Mouse (Mus musculus): ENCODE measurements around the gene Bmp8a.
"Not testable (repeated sequence)": the region's sequence is repeated elsewhere in the genome, so short reads cannot be mapped to it uniquely, and the experiment has no call there.

Bmp8a gene

DNA sequence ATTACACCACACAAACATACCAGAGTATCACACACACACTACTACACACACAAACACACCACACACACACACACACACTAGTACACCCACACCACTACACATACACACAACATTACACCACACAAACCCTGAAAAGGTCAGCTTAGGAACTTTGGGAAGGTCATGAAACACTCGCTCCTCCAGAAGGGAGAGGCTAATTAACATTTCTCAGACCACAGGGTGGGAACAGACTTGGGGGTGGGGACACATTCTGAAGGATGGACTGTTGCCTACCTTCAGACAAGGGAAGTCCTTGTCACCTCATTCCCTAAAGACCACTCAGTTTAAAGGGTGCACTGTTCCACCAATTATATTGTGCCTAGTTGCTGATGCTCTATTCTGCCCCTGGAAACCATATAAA, 11.1 kb downstream of the Bmp8a start:
- not testable (repeated sequence) for DNase-seq (ENCODE audit: inconsistent age in 2 of 2, low spot score in 1 of 2)

DNA sequence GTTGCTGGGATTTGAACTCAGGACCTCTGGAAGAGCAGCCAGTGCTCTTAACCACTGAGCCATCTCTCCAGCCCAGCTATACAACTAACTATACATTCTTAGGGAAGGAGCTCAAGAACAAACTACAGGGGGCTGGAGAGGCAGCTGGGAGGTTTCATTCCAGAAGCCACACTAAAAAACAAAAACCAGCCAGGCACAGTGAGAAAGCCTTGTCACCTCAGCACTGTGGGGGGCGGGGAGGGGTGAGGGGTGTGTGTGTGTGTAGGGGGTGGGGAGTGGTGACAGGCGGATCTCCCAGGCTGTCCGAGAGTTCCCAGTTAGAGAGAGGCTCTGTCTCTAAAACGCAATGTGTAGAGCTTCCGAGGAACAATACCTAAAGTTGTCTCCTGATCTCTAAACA, 11.7 kb downstream of the Bmp8a start:
- no peak for DNase-seq (ENCODE audit: inconsistent age in 2 of 2, low spot score in 1 of 2)

DNA sequence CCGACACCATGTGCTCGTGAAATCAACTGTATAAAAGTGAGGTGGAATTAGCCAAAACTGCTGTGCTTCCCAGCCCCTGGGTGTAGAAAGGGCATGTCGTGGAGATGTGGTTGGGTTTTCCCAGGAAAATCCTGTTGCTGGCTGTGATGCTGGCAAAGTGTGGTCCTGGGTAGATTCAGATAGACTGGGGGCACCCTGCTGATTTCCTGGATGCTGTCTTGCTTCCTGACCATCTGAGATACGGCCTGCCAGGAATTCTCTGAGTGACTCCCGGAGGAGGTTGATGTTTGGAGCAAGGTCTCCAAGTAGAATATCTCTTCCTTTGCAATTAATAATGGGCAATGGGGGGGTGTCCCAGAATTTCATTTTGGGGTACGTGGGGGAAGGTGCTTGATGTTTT, 14.1 kb downstream of the Bmp8a start:
- no peak for DNase-seq (ENCODE audit: inconsistent age in 2 of 2, low spot score in 1 of 2)

DNA sequence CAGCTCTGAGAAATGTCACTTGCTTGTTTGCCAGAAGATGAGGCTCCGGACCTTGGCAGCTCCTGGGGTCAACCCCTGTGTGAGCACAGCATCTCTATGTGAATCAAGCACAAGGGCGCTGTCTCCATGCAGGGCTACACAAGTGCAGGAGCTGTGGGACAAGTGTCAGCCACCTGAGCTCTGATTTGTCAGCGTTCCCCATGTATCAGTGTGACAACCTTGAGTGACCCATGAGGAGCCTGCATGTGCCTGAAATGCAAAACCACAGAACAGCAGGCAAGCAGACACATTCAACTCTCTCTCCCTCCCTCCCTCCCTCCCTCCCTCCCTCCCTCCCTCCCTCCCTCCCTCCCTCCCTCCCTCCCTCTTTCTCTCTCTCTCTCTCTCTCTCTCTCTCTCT, 15.4 kb downstream of the Bmp8a start:
- DNase-seq (ENCODE audit: inconsistent age in 2 of 2, low spot score in 1 of 2) = peak in 1 of 2 experiments; percentile 20

DNA sequence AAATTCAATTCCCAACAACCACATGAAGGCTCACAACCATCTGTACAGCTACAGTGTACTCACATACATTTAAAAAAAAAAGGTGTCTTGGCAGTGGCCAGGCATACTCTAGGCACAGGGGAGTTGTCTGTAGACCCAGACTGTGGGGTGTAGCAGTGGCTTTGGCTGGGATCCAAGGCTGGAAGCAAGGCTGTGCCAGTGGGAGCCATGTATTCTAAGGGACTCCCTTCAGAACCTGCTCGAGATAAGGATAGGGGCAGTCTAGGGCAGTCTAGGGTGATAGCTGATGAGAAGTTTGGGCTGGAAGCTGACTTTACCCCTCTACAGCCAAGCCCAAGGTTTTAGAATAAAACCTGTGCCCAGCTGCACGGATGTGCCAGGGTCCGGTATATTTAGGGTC, 17.0 kb downstream of the Bmp8a start:
- peak in 1 of 2 experiments; percentile 15 for DNase-seq (ENCODE audit: inconsistent age in 2 of 2, low spot score in 1 of 2)

DNA sequence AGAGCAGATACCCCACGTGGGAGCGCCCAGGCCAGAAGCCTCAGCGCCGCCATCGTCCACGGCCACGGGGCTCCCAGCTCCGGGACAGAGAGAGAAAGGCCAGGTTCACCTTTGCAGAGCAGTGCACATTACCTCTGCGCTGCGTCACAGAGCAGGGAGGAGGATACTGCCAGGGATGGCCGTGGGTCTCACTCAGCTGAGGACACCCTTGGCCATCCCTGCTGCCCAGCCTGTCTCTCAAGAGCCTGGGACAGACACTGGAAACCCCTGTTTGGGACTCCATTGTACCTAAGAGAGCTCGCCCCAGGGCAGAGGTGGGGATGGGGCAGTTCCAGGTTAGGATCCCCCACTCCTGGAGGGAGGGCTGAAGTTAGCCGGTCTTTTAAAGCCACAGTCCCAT, 19.5 kb downstream of the Bmp8a start, which contains the start of gene Oxct2a:
Oxct2a (minus strand) TSS at position 101 of the 400 bp plus-strand sequence.
- DNase-seq (ENCODE audit: inconsistent age in 2 of 2, low spot score in 1 of 2) = no peak

DNA sequence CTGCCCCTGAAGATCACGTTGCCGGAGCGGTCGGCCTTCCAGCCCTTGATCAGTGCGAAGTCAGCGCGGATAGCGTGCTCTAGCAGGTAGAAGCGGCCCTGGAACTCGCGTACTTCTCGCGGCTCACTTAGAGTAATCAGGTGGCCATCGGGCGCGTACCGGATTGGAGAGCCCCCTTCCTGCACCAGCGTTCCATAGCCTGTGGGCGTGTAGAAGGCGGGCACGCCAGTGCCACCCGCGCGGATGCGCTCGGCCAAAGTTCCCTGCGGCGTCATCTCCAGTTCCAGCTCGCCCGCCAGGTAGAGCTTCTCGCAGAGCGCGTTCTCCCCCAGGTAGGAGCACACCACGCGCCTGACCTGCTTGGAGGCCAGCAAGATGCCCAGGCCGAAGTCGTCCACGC, 20.1 kb downstream of the Bmp8a start:
- not testable (repeated sequence) for DNase-seq (ENCODE audit: inconsistent age in 2 of 2, low spot score in 1 of 2)

DNA sequence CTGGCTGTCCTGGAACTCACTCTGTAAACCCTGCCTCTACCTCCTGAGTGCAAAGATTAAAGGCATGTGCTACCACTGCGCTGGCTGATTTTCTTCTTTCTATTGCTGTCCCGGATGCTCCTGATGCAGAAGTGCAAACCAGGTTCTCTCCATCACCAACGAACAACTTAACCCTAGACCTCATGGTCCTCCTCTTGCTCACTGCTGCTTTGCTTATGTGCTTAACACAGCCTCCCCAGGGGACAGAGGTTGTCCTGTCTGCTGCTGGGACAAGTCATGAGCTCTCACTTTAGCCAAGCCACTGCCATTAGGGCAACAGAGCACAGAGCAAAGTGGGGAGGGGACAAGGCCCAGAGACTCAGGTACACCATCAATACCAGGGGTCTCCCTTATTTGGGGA, 28.6 kb downstream of the Bmp8a start:
- DNase-seq (ENCODE audit: inconsistent age in 2 of 2, low spot score in 1 of 2) = no peak

DNA sequence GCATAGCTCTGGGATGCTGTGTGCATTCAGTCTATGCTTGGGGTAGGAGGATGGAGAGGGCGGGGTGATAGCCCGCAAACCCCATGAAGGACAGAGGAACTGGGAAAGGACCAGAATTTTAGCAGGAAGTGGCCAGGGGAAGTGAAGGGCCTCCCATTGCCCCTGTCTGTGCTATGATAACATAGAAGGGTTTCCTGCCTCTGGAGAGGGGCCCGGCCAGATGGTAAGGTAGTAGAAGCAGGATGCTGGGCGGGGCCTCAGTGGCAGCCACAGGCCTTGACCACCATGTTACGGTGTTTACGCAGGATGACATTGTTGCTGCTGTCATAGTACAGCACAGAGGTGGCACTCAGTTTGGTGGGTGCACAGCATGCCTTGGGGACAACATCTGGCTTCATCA, 30.0 kb downstream of the Bmp8a start:
- DNase-seq (ENCODE audit: inconsistent age in 2 of 2, low spot score in 1 of 2) = no peak

DNA sequence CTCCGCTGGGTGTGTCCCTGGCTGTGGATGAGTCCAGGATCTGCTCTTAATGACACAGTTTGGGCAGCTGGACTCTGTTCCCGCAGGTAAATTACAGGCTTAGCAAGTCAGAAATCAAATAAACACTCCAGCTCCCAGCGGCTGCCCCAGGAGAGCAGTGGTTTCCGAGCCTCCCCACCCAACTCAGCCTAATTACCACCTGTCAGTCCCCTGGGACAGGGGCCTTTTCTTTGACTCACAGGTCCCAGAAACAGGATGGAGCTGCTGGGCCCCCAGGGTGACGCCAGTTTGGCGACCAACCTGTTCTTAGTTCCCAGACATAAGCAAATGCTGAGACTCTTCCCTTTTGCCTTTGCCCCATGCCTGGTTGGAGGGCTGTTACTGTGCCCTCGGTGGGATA, 31.2 kb downstream of the Bmp8a start:
- DNase-seq (ENCODE audit: inconsistent age in 2 of 2, low spot score in 1 of 2) = no peak

DNA sequence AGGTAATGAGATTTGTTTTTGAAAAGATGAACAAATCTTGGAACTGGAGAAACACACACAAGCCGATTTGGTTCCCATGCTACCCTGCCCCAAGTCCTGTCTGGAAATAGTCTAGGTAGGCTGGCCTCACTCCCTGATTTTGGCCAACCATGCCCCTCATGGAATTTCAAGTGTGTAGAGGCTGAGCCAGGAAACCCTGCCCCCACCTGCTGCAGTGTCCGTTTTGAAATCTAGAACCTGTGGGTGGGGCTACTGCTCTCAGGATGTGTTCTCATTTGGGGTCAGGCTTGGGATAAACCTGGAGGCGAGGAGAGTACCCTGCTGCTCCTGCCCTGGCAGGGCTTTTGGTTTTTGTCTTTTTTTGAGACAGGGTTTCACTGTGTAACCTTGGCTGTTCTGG, 34.8 kb downstream of the Bmp8a start:
- DNase-seq (ENCODE audit: inconsistent age in 2 of 2, low spot score in 1 of 2) = peak in 1 of 2 experiments; percentile 20

DNA sequence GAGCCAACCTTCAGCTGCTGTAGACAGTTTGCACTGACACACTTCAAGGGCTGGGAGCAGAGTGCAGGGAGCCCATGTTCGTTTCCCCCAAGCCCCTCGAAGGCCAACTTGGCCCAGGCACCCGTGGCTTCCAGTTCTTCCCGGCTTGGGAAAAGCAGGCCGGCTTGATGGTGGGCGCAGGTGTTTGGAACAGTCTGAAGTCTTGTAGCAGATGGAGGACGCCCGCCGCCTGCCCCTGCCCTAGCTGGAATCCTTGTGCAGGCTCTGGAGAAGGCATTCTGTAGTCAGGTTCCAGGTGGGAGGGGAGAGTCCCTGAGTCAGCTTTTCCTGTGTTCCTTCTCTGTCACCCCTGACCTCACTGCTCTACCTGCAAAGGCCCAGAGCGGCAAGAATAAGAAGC, 36.1 kb downstream of the Bmp8a start:
- DNase-seq (ENCODE audit: inconsistent age in 2 of 2, low spot score in 1 of 2) = no peak

DNA sequence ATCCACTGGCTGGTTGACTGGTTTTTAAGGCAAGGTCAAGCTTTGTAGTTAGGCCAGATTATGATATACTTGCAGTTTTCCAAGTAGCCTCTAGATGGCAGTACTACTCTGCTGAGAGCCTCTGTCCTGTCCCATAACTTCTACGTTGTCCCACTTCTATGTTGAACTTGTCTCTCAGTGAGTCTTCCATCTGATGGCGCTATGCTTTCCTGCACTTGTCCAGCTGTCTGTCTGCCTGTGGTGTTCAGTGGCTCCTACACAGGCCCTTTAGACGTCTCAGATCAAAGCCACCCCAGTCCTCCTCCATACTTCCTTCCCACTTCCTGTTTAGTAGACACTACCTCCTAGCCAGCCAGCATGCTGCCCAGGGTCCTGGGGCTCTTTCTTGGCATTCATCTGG, 37.3 kb downstream of the Bmp8a start:
- DNase-seq (ENCODE audit: inconsistent age in 2 of 2, low spot score in 1 of 2) = peak; percentile 31 to 87

DNA sequence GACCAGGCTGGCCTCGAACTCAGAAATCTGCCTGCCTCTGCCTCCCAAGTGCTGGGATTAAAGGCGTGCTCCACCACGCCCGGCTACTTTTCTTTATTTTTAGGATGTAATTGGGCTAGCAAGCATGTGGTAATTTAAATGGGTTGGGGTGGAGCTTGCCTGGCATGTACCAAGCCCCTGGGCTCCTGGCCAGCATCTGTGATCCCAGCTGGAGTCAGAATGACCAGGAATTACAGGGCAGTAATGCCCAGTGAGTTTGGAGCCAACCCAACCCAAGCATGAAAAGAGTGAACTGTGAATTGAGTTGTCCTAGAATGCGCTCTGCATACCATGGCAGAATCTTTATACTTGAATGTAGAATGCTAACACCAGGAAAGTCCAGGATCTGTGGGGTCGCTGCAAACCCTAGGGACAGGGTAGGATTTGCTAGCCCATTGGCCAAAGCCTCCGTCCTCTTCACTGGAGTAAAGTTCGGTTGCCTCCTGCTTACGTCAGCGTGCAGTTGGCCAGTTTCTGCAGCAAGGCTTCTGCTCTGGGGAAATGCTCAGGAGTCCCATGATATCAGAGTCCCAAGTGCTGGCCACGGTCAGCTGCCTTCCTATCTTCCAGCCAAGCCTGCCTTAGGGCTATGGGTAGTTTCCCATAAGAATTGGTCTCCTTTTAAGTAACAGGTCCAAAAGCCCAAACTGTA, 43.9 kb downstream of the Bmp8a start:
- peak; percentile 26 to 79 for DNase-seq (ENCODE audit: inconsistent age in 2 of 2, low spot score in 1 of 2)

DNA sequence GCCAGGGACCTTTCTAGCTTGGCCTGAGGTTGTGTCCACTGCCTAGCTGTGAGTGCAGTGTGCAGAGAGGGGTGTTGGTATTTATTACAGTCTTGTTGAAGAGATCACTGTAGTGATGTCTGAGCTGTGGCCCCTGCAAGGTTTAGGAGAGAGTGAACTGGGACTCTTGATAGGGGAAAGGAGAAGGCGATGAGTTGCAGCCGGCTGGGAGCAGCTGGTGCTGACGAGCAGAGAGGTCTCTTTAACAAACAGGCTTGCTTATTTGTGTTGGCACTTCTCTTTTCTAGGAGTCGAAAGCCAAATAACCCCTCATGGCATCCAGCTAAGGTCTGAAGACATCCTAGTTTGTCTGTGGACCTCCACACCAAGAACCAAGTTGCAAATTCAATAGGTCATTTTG, 44.8 kb downstream of the Bmp8a start:
- no peak for DNase-seq (ENCODE audit: inconsistent age in 2 of 2, low spot score in 1 of 2)

DNA sequence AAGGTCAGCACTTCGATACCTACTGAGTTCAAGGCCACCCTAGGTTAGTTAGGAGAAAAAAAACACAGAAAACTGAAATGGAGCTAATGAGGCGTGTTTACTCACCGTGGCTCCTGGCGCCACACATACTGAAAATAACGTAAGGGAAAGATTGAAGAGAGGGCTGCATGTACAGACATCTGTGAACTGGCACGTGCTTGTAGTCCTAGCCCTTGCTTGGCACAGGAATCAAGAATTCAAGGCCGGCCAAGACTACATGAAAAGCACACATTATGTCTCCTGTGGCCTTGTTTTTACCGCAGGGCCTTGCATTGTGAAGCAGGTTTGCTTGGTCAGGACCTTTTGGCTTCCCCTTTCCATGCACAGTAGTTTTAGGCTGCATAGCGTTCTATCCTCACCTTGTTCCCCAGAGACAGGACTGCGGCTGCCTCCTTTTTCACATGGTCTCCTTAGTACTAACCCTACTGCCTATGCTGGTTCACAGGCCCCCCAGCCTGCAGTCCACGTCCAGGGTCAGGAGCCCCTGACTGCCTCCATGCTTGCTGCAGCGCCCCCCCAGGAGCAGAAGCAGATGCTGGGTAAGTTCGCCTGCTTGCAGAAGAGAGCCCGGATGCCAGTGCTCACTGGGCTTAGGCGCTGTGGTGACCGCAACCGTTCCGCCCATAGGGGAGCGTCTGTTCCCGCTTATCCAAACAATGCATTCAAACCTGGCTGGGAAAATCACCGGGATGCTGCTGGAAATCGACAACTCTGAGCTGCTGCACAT, 45.7 kb downstream of the Bmp8a start:
- DNase-seq (ENCODE audit: inconsistent age in 2 of 2, low spot score in 1 of 2) = peak; percentile 77 to 84

DNA sequence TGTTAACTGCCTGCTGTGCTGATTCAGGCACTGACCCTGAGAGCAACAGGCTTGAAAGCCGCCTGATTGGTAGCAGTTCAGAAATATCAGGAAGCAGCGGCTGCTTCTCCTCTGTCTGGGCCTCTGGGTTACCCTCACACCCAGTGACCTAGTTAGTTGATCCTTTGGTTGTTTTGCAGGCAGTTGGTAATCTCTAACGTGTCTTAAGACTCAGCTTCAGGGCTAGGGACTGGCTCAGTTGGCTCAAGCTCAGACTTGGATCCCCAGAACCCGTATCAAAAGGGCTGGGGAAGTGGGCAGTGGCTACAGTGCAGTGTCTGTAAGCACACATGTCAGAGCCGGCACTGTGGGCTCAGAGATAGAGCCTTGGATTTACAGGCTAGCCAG, 46.9 kb downstream of the Bmp8a start:
- DNase-seq (ENCODE audit: inconsistent age in 2 of 2, low spot score in 1 of 2) = peak in 1 of 2 experiments; percentile 52

DNA sequence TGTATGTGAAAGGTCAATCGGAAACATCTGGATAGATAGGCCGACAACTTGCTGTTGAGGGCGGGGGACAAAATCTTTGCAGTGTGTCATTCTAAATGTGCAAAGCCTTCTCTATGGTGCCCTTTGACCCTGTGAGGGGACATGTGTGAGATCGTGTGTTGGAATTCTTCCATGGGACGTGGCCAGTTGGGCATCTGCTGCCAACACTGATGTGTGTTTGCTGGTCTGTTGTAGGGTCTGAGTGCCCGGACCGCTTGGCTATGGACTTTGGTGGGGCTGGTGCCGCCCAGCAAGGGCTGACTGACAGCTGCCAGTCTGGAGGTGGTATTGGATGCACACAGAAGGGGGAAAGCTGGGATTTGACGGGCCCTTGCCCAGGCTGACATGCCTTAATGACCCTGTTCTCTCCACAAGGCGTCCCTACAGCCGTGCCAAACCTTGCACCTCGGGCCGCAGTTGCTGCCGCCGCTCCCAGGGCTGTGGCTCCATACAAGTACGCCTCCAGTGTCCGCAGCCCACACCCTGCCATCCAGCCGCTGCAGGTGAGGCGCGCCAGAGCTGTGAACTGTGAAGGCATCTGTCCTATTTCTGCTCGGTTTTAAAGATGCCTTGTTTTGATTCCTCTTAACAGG, 47.4 kb downstream of the Bmp8a start:
- DNase-seq (ENCODE audit: inconsistent age in 2 of 2, low spot score in 1 of 2) = no peak

DNA sequence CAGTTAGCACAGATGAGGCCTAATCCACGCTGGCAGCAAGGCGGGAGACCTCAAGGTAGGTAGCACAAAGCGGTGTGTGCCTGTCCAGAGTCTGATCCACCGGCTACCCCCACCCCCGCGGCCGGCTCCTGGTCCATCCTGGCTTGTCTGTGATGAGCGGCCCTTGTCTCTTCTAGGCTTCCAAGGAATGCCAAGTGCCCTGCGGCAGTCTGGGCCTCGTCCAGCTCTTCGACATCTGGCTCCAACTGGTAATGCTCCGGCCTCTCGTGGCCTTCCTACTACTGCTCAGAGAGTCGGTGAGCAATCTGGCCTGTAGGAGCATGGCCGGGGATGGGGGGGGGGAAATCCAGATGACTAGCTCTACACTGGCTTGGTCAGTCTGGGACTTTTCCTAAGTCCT, 48.0 kb downstream of the Bmp8a start:
- DNase-seq (ENCODE audit: inconsistent age in 2 of 2, low spot score in 1 of 2) = not testable (repeated sequence)

DNA sequence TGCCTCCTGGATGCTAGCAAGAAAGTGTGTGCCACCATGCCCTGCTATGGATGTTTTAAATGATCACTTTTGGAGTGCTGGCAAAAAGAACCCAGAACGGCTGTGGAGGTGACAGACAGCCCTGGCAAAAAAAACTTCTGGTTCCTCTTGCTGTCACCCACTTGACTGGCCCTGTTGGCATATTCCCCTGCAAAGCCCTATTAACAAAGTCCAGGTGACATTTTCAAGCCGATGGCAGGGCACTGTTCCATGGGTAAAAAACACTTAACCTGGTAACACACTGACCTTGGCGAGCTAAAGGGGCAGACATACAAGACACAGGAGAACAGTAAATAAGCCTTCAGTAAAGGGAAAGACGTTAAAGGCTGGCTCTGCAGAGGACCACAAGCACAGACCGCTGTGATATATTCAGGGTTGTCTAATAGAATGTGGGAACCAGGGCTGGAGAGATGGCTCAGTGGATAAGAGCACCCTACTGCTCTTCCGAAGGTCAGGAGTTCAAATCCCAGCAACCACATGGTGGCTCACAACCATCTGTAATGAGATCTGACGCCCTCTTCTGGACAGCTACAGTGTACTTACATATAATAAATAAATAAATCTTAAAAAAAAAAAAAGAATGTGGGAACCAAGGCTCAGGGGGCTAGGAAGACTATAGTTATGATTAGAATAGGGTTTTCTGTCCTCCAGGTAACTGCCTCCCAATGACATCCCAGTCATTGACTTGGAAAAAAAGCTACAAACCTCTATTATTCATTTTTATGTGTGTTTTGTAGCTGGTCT, 49.2 kb downstream of the Bmp8a start:
- peak in 1 of 2 experiments; percentile 27 for DNase-seq (ENCODE audit: inconsistent age in 2 of 2, low spot score in 1 of 2)

DNA sequence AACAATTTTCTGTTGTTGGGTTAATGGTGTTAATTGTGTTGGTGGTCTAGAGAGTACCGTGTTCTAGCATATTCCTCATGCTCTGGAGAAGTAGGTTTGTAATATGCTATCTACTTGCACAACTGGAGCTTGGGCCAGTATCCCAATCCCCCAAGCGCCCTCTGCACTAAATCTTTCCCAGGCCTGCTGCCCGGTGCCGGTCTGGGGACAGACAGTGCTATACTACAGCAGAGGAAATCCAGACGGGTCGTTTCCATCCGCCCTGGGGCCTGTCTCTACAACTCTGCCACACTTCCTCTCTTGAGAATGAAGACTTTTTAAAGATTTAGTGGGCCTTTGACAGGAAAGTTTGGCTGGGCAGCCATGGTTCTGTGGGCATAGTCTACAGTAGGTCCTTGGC, 50.1 kb downstream of the Bmp8a start:
- peak in 1 of 2 experiments; percentile 56 for DNase-seq (ENCODE audit: inconsistent age in 2 of 2, low spot score in 1 of 2)
